Mouse (Mus musculus): ENCODE measurements around the gene Lhfp. TPM values are rescaled to one million over a fixed set of nuclear protein-coding genes. Genes with fewer than 3 reads are reported as not detected.

The Lhfp gene
- polyA plus RNA-seq, 1 experiment from 2014 or later, result 0.24 TPM

DNA sequence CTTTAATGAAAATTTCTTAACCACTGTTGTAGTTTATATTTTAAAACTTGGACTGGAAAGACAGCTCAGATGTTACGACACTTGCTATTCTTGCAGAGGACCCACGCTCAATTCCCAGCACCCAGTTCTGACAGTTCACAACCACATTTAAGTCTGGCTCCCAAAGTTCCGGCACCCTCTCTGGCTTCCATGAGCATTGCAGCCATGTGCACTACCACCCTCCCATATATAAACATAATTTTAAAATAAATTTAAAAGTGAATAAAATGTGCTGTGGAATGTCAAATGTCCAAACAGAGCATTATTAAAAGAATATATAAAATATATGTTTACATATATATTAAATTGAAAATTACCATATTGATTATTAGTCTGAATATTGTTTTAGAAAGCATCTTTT is 249.9 kb downstream of the Lhfp start:
- H3K79me2 ChIP-seq (ENCODE audit: inconsistent target), result no peaks in the 10 kb centered on the region
- no peak overlapping the region for H3K27ac ChIP-seq
- no peaks in the 10 kb centered on the region for H3K36me3 ChIP-seq (ENCODE audit: inconsistent target)
- WGBS (ENCODE audit: missing documents), result 88% methylated on average over 3 of the region's 3 CpGs
- H3K4me3 ChIP-seq (ENCODE audit: inconsistent target), result no peak overlapping the region

DNA sequence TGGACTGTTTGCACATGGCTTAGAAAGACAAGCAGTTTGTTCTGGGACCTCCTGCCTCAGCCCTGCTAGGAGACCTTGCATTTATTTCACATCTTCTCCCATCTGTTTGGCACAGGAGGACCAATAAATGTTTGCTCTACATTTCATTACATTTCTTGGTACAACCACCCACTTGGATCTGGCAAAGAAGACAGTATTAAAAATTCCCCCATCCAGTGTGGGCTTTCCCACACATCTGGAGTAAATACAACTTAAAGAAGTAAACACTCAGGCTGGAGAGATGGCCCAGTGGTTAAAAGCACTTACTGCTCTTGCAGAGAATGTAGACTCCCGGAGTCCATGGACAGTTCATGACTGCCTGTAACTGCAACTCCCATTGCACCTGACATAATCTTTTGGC is 250.6 kb downstream of the Lhfp start:
- 100% methylated on average over 1 of the region's 1 CpGs for WGBS (ENCODE audit: missing documents)
- Histone ChIP-seq H3K36me3 (ENCODE audit: inconsistent target) (no peaks in the 10 kb centered on the region), H3K4me3 (ENCODE audit: inconsistent target) (no peak overlapping the region), H3K27ac (no peak overlapping the region), H3K79me2 (ENCODE audit: inconsistent target) (no peaks in the 10 kb centered on the region)

DNA sequence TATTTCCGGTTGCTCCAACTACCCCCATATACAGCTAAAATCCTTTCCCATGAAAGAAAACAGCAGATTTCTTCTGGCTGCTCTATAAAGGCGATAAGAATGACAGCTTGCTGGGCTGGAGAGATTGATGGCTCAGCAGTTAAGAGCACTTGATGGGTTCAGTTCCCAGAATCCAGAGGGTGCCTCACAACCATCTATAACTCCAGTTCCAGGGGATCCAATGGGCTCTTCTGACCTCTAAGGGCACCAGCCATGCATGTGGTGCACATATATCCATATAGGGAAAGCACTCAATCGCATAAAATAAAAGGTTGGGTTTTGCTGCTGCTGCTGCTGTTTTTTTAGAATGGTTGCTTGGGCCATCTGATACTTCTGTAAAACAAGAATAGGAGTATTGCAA is 251.1 kb downstream of the Lhfp start:
- no peak overlapping the region for H3K4me3 ChIP-seq (ENCODE audit: inconsistent target)
- H3K79me2 ChIP-seq (ENCODE audit: inconsistent target), result no peaks in the 10 kb centered on the region
- no peak overlapping the region for H3K27ac ChIP-seq
- WGBS (ENCODE audit: missing documents), result 74% methylated on average over 3 of the region's 3 CpGs
- no peaks in the 10 kb centered on the region for H3K36me3 ChIP-seq (ENCODE audit: inconsistent target)

DNA sequence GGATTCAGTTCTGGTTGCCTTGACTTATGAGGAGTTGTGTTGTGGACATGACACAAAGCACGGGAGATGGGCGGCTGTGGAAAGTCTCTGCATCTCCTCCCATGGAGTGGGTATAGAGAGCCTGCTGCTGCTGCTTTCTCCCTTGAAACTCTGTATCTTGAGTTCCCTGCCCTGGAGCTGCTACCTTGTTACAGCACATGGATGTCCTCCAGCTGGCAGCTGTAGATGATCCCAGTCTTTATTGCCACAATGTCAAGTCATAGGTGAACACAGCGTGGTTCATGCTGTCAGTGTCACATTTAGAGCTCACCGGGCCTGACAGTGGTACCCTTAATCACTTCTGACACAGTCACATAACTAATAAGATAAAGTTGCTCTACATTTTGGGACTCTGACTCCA is 251.7 kb downstream of the Lhfp start:
- 94% methylated on average over 4 of the region's 4 CpGs for WGBS (ENCODE audit: missing documents)
- no peaks in the 10 kb centered on the region for H3K79me2 ChIP-seq (ENCODE audit: inconsistent target)
- no peaks in the 10 kb centered on the region for H3K36me3 ChIP-seq (ENCODE audit: inconsistent target)
- H3K27ac ChIP-seq, result no peak overlapping the region
- no peak overlapping the region for H3K4me3 ChIP-seq (ENCODE audit: inconsistent target)

DNA sequence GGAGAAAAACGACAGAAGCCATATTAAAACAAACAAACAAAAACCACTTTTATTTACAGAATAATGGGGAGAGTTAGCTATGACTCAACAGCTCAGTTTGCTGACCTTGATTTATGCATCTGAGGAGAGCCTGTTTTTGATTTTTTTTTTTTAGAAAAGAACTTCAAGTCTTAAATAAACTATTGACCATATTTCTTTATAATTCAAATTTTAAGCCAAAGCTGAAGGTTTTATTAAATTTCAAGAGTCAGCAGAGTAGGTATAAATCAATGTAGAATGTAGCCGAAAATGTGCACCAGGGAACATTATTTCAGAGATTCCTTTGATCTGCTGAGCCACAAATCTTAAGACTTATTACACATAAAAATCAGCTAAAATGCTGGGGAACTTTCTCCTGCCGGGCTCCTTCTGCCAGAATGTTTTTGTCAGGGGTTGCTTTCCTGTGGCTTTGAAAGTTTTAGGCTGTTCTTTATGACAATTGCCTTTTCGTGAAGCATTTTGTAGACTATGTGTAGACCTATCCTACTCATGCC is 252.6 kb downstream of the Lhfp start:
- no peak overlapping the region for H3K4me3 ChIP-seq (ENCODE audit: inconsistent target)
- no peaks in the 10 kb centered on the region for H3K79me2 ChIP-seq (ENCODE audit: inconsistent target)
- H3K36me3 ChIP-seq (ENCODE audit: inconsistent target), result no peaks in the 10 kb centered on the region
- no peak overlapping the region for H3K27ac ChIP-seq
- 84% methylated on average over 4 of the region's 4 CpGs for WGBS (ENCODE audit: missing documents)

DNA sequence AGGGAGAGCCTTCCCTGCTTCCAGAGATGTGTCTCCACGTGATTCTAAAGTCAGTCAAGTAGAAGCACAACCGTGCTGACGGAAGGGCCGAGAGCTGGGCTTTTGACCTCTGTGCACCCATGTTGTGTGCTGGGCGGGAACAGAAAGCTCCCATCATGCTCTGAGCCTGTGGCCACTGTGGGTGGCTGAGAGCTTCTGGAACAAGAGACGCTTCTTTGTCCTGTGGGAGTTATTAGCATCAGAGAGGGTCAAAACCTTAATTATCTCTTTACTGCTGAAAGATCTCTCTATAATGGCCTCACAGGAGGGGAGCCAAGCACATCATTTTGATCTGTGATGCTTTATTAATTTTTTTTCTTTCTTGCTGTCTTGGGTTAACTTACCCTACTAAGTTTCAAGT is 253.5 kb downstream of the Lhfp start:
- no peak overlapping the region for H3K27ac ChIP-seq
- H3K4me3 ChIP-seq (ENCODE audit: inconsistent target), result no peak overlapping the region
- H3K36me3 ChIP-seq (ENCODE audit: inconsistent target), result no peaks in the 10 kb centered on the region
- WGBS (ENCODE audit: missing documents), result 91% methylated on average over 6 of the region's 6 CpGs
- H3K79me2 ChIP-seq (ENCODE audit: inconsistent target), result no peaks in the 10 kb centered on the region

DNA sequence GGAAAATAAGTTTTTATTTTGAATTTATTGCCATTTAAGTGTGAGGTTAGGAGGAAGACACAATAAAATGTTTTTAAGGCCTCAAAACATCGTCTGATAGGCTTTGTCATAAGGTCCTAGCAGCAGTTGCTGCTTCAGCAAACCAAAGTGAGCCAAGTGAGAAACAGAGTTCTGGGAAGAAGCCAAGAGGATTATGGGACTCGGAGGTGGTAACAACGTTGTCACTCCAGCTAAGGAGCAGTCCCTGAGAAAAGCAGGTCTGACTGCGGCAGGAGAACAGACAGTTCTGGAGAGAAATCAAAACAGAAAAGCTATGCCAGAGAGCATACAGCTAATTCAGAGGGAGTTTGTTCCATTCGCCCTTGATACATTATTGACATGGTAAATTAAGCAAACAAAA is 260.5 kb downstream of the Lhfp start:
- 92% methylated on average over 5 of the region's 5 CpGs for WGBS (ENCODE audit: missing documents)
- Histone ChIP-seq H3K4me3 (ENCODE audit: inconsistent target) (no peak overlapping the region), H3K27ac (no peak overlapping the region), H3K36me3 (ENCODE audit: inconsistent target) (no peaks in the 10 kb centered on the region), H3K79me2 (ENCODE audit: inconsistent target) (no peaks in the 10 kb centered on the region)

DNA sequence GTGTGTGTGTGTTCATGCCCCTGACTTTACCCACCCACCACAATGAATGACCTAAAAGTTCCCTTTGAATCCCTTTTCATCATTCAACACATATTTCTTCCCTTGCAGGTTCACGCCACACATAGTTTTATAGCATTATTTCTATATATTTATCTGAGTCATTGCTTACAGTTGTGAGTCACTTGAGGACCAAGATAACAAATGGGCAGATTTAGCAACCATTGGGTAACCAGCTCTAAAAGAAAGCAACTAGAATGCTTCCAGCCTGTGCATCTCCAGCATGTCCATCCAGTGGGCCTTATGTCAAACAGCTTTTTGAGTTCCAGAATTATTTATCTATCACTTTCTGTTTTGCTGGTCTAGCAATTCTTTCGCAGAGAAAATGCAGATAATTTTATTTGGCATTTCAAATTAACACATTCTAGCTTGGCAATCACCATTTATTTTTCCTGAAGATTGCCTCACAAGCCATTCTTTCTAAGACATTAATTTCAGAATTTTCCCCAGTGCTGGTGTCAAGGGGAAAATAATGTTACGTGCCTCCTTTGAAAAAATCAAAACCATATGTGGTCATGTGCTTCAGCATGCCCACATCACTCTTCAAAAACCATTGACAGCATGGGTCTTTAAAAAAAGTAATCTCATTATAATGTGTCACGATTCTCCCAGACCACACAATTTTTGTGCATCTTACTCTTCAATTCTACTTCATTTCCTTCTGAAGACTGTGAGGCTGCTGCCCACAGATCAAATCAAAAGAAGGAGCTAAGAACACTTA is 263.0 kb downstream of the Lhfp start:
- 92% methylated on average over 4 of the region's 4 CpGs for WGBS (ENCODE audit: missing documents)
- H3K79me2 ChIP-seq (ENCODE audit: inconsistent target), result no peaks in the 10 kb centered on the region
- H3K36me3 ChIP-seq (ENCODE audit: inconsistent target), result no peaks in the 10 kb centered on the region
- no peak overlapping the region for H3K4me3 ChIP-seq (ENCODE audit: inconsistent target)
- no peak overlapping the region for H3K27ac ChIP-seq

DNA sequence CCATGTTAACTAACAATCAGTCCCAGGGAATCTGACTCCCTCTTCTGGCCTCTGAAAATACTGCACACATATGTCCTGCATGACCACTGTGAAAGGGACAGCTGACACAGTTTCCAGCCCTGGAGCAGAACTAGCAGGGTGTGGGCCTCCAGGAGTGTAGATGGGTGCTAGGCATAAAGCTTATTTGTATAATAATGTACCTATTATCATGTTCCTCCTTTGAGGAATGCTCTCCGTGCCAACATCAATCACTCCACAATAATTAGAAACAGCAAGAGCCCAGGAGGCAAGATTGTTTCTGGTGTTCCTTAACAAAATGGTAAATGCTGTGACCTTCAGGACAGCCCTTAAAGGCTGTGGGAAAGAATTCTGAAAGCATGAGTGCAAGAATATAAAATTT is 264.5 kb downstream of the Lhfp start:
- Histone ChIP-seq H3K27ac (no peak overlapping the region), H3K4me3 (ENCODE audit: inconsistent target) (no peak overlapping the region), H3K36me3 (ENCODE audit: inconsistent target) (no peaks in the 10 kb centered on the region), H3K79me2 (ENCODE audit: inconsistent target) (no peaks in the 10 kb centered on the region)
- WGBS (ENCODE audit: missing documents), result 100% methylated on average over 1 of the region's 1 CpGs

DNA sequence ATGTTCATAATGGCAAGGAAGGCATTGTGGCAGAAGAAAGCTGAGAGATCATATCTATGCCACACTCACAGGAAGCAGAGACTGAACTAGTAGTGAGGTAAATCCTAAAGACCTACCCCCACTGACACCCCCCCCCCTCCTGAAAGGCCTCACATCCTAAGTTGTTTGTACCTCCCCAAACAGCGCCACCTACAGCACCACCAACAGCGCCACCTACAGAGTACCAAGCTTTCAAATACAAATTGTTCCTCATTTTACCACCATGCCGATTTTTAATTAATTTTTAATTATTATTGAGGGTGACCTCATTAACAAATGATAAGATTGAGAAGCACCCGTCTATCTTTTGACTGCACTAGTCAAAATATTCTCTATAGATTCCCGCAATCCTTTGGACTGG is 267.3 kb downstream of the Lhfp start:
- H3K4me3 ChIP-seq (ENCODE audit: inconsistent target), result no peak overlapping the region
- WGBS (ENCODE audit: missing documents), result 55% methylated on average over 5 of the region's 5 CpGs
- H3K36me3 ChIP-seq (ENCODE audit: inconsistent target), result no peaks in the 10 kb centered on the region

DNA sequence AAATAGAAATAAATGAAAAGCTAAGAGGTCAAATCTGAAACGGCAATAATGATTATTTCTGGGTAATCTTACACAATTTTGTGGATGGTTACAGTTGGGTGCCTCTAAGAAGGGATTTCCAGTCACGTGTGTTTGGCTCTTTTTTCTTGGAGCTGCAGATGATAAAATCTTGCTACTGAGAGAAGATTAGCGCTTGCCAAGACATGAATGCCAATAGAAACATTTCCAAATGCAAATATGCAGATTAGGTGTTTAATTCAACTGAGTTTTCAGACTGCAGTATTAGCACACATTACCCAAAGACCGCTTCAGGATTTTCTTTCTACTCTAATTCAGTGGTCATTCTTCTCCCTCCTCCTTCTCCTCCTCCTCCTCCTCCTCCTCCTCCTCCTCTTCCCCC is 268.8 kb downstream of the Lhfp start:
- Histone ChIP-seq H3K79me2 (ENCODE audit: inconsistent target) (no peaks in the 10 kb centered on the region), H3K4me3 (ENCODE audit: inconsistent target) (no peak overlapping the region), H3K27ac (no peak overlapping the region), H3K36me3 (ENCODE audit: inconsistent target) (no peaks in the 10 kb centered on the region)
- WGBS (ENCODE audit: missing documents), result 87% methylated on average over 4 of the region's 4 CpGs

More for the DNA sequence above, 267.3 kb downstream of the Lhfp start:
- Histone ChIP-seq H3K27ac (no peak overlapping the region), H3K79me2 (ENCODE audit: inconsistent target) (no peaks in the 10 kb centered on the region)

DNA sequence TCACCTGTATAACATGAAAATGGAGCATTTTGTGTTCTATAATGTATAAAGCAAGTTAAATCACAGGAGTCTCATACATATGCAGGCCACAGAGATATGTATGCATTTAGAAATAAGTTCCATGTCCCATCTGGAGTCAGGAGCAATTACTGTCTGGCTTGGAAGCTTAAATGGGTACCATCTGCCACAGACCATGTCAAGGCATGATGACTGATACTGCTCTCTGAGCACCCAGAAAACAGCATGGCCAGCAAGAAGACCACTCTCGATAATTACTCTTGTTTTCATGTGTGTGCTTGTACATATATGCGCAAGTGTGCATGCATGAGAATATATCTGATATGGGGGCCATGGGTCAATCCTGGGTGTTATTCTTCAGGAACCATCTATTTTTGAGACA is 269.3 kb downstream of the Lhfp start:
- no peaks in the 10 kb centered on the region for H3K36me3 ChIP-seq (ENCODE audit: inconsistent target)
- no peak overlapping the region for H3K4me3 ChIP-seq (ENCODE audit: inconsistent target)
- WGBS (ENCODE audit: missing documents), result 95% methylated on average over 2 of the region's 2 CpGs
- H3K79me2 ChIP-seq (ENCODE audit: inconsistent target), result no peaks in the 10 kb centered on the region
- H3K27ac ChIP-seq, result no peak overlapping the region

Other genes with a start within 250 kb of the Lhfp start
- gene Cog6, start 24.3 kb upstream of the Lhfp start, polyA plus RNA-seq (2018), result 15.3 to 18.0 TPM (median 16.0 TPM) in 3 replicates